In the genomic region with DNA sequence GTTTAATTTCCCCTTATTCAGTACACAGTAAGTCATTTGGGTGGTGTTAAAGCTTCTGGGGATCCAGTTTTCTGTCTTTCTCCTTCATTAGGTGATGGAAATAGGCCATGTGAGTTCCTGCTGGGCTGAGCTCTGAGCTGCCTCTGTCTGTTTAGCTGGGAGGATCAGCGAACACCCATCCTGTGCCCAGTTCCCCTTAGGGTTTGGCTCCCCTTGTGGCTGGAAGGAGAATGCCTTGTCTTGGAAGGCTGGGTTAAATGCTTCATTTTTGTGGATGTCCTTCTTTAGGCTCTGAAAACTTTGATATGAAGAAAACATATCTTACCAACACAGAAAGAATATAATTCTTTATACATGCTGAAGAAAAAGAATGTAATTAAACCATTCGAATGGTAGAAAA, we compare ENCODE assay signal across 7 mouse cellular contexts. TPM values are rescaled to one million over a fixed set of nuclear protein-coding genes. Genes with fewer than 3 reads are reported as not detected.
DNase-seq lines count a peak whose midpoint lies in the region; ATAC-seq and TF ChIP-seq lines count a peak whose summit lies in the region.

No protein-coding gene starts in this region.

- no peaks in the 10 kb centered on the region for H3K9me3 ChIP-seq in kidney, postnatal 0 days (replicated peaks; ENCODE audit: low read length)
- H3K9me3 ChIP-seq in MEL (replicated peaks; ENCODE audit: insufficient read depth, low read length) = no peaks in the 10 kb centered on the region; the same call in 1 of the 2 replicates

- H3K4me2 ChIP-seq in kidney, postnatal 0 days (ENCODE audit: low read length) = no peak overlapping the region

- TF ChIP-seq CTCF in kidney, postnatal 0 days (IDR thresholded peaks at IDR 0.05; ENCODE audit: low read depth) = peak; percentile 79
- peak; percentile 35 to 59 (median 49) for TF ChIP-seq CTCF in MEL (IDR thresholded peaks at IDR 0.05 in 2 of 3, conservative IDR thresholded peaks at IDR 0.05 in 1 of 3; ENCODE audit: control insufficient read depth in 1 of 3, insufficient read depth in 1 of 3, low read depth in 2 of 3, low read length in 3 of 3, poor library complexity in 1 of 3, severe bottlenecking in 1 of 3)

- no peaks in the 10 kb centered on the region for H3K4me1 ChIP-seq in kidney, postnatal 0 days (replicated peaks; ENCODE audit: insufficient read depth, low read length)
- H3K4me1 ChIP-seq in MEL (ENCODE audit: control insufficient read depth in 1 of 2, insufficient read depth in 2 of 2, low read length in 2 of 2) = no peaks in the 10 kb centered on the region; a peak in 1 of 4 replicates

- H3K79me2 ChIP-seq in MEL (ENCODE audit: control insufficient read depth, insufficient read depth, low read length, poor library complexity) = peaks cover 5% of the 10 kb centered on the region

- TF ChIP-seq EP300 in MEL (IDR thresholded peaks at IDR 0.05; ENCODE audit: low read depth in 1 of 2, low read length in 2 of 2) = no peak

- H3K4me3 ChIP-seq in kidney, postnatal 0 days (replicated peaks; ENCODE audit: low read depth, low read length) = no peak overlapping the region
- H3K4me3 ChIP-seq in MEL (ENCODE audit: control insufficient read depth in 1 of 2, insufficient read depth in 1 of 2, low read depth in 2 of 2, low read length in 2 of 2) = no peak overlapping the region

- H3K27ac ChIP-seq in kidney, postnatal 0 days = no peak overlapping the region
- no peak overlapping the region for H3K27ac ChIP-seq in MEL (ENCODE audit: control insufficient read depth, low read depth, low read length)

- DNase-seq in kidney, postnatal 0 days (ENCODE audit: low spot score) = peak; percentile 44
- no peak for DNase-seq in kidney, postnatal 10 days
- peak; percentile 52 for DNase-seq in MEL (ENCODE audit: low read depth, low spot score)
- DNase-seq in cerebellum, adult 9-10 months = peak; percentile 57
- DNase-seq in lung, postnatal 10 days = peak; percentile 44
- peak; percentile 57 for DNase-seq in thymus, postnatal 4 days
- DNase-seq in right cerebral cortex, adult 2 months (ENCODE audit: low spot score in 2 of 2) = no peak

- H3K9ac ChIP-seq in kidney, postnatal 0 days (ENCODE audit: low read depth, low read length) = no peak overlapping the region
- H3K9ac ChIP-seq in MEL (ENCODE audit: control insufficient read depth, low read depth, low read length, poor library complexity, severe bottlenecking) = no peak overlapping the region

- no peaks in the 10 kb centered on the region for H3K36me3 ChIP-seq in kidney, postnatal 0 days (ENCODE audit: insufficient read depth, low read length)
- H3K36me3 ChIP-seq in MEL (ENCODE audit: control insufficient read depth in 1 of 2, insufficient read depth in 2 of 2, low read length in 2 of 2) = peaks cover 0 to 5% of the 10 kb centered on the region in 2 experiments; a peak in 2 of 4 replicates

- H3K27me3 ChIP-seq in kidney, postnatal 0 days (ENCODE audit: insufficient read depth, low read length) = no peaks in the 10 kb centered on the region
- no peaks in the 10 kb centered on the region for H3K27me3 ChIP-seq in MEL (ENCODE audit: control insufficient read depth in 1 of 2, insufficient read depth in 2 of 2, low read length in 2 of 2)

- 78% methylated on average over 2 of the region's 2 CpGs for WGBS in kidney, postnatal 0 days

- no peak for TF ChIP-seq POLR2A in MEL (IDR thresholded peaks at IDR 0.05; ENCODE audit: control insufficient read depth in 1 of 2, insufficient read depth in 1 of 2, low read depth in 1 of 2, low read length in 2 of 2, poor library complexity in 1 of 2)

- peak; percentile 34 for TF ChIP-seq RAD21 in MEL (IDR thresholded peaks at IDR 0.05; ENCODE audit: low read depth, low read length)

- ATAC-seq in kidney, postnatal 0 days (replicated peaks; ENCODE audit: low FRiP score, low read depth) = no peak

TF ChIP-seq in MEL, 35 proteins besides CTCF, POLR2A, EP300 and RAD21:
- peak; percentile 16; the same call in 1 of the 2 replicates for TF ChIP-seq SMC3 (IDR thresholded peaks at IDR 0.05; ENCODE audit: low read depth, low read length)
- no peak for TF ChIP-seq ETS1 (IDR thresholded peaks at IDR 0.05; ENCODE audit: low read depth, low read length)
- TF ChIP-seq NRF1 (IDR thresholded peaks at IDR 0.05; ENCODE audit: insufficient read depth, low read depth, low read length, poor library complexity, severe bottlenecking) = no peak
- no peak for TF ChIP-seq USF1 (IDR thresholded peaks at IDR 0.05; ENCODE audit: low read depth, low read length)
- no peak for TF ChIP-seq MEF2A (IDR thresholded peaks at IDR 0.05; ENCODE audit: extremely low read depth, insufficient replicate concordance, low read depth, low read length, poor library complexity, severe bottlenecking)

RNA-seq across cellular contexts. Expression of gene Abi2, which starts 19.5 kb away (rescaled TPM):
- polyA plus RNA-seq in kidney, postnatal 0 days (2015; fragmentation: Nextera tagmentation; extraction: Ambion mirVana) = 22.1 and 22.7 TPM in 2 replicates
- 15.0 and 21.7 TPM in 2 replicates for total RNA-seq in MEL (2012; rRNA removed)
- 10 to 100 TPM; 16.0 to 75.2 TPM for polyA plus RNA-seq in MEL (2012; ENCODE audit: insufficient read depth in 1 of 2, insufficient read length in 2 of 2, low read depth in 1 of 2, low replicate concordance in 2 of 2, missing spikeins in 1 of 2)

Comparison
In these comparisons a context has a peak if more than half of its experiments do, and no peak if none do; other contexts are left out.
1. DNase-seq: peak in kidney, postnatal 0 days (single experiment), MEL (single experiment), cerebellum, adult 9-10 months (single experiment), lung, postnatal 10 days (single experiment) and thymus, postnatal 4 days (single experiment); none in kidney, postnatal 10 days (single experiment) and right cerebral cortex, adult 2 months (0 of 2).